Mouse (Mus musculus) heart, postnatal 0 days (tissue): ENCODE measurements around the gene Cblc. TPM values are rescaled to one million over a fixed set of nuclear protein-coding genes. Genes with fewer than 3 reads are reported as not detected.

ENCODE experiments used
- ATAC-seq: fragments of 200-750 bp; cut with Nextera tagmentation; 2 replicates; pipeline ENCODE4 v1.8.0; 2017; ENCODE audit warnings: low read depth, moderate number of reproducible peaks, moderate library complexity; ENCODE audit not compliant: insufficient read depth
- DNase-seq: peaks from one replicate; pipeline ENCODE4 v3.0.0-alpha.2; 2016; ENCODE audit warnings: low spot score
- H3K27ac ChIP-seq: fragments of 300-500 bp; sonication (generic); 2 replicates; pipeline ENCODE4 v1.5.1; 2014; ENCODE audit warnings: low read depth, mild to moderate bottlenecking
- H3K27me3 ChIP-seq: fragments of 300-500 bp; sonication (generic); 2 replicates; pipeline ENCODE4 v1.6.1; 2014; ENCODE audit warnings: low read length, mixed read lengths; ENCODE audit not compliant: control insufficient read depth, insufficient read depth
- H3K36me3 ChIP-seq: fragments of 300-500 bp; sonication (generic); replicated peaks from 2 replicates; pipeline ENCODE4 v1.6.1; 2014; ENCODE audit warnings: low read length, mixed read lengths; ENCODE audit not compliant: control insufficient read depth, insufficient read depth
- H3K4me1 ChIP-seq: fragments of 300-500 bp; sonication (generic); 2 replicates; pipeline ENCODE4 v1.6.1; 2014; ENCODE audit warnings: antibody characterized with exemption; ENCODE audit not compliant: control insufficient read depth, insufficient read depth
- H3K4me2 ChIP-seq: fragments of 300-500 bp; sonication (generic); 2 replicates; pipeline ENCODE4 v1.6.1; 2014; ENCODE audit warnings: low read depth, mild to moderate bottlenecking, low read length, moderate library complexity
- H3K4me3 ChIP-seq: fragments of 300-500 bp; sonication (generic); 2 replicates; pipeline ENCODE4 v1.5.1; 2014; ENCODE audit warnings: low read depth, low read length
- H3K9ac ChIP-seq: fragments of 300-500 bp; sonication (generic); replicated peaks from 2 replicates; pipeline ENCODE4 v1.6.1; 2014; ENCODE audit warnings: low read depth, low read length, mixed read lengths
- H3K9me3 ChIP-seq: fragments of 300-500 bp; sonication (generic); replicated peaks from 2 replicates; pipeline ENCODE4 v1.6.1; 2016; ENCODE audit warnings: low read length; ENCODE audit not compliant: control insufficient read depth
- CTCF ChIP-seq: IDR thresholded peaks from 2 replicates; pipeline ENCODE4 v1.5.1; 2016; ENCODE audit warnings: antibody characterized with exemption, control low read depth, low read depth
- EP300 ChIP-seq: IDR thresholded peaks from 2 replicates; pipeline ENCODE4 v1.6.1; 2016; ENCODE audit warnings: antibody characterized with exemption, low read depth
- WGBS: fragments of 180-500 bp; shearing (Covaris S2); extraction: QIAGEN DNeasy Blood & Tissue Kit; methylation state at CpG from one replicate; pipeline ENCODE4 v1.1.7; 2014; 5-methylcytosine and 5-hydroxymethylcytosine counted together
- polyA plus RNA-seq: library from polyadenylated mRNA; unstranded; fragments of >200 nt; fragmentation: Nextera tagmentation; extraction: Ambion mirVana; gene quantifications from 2 replicates; pipeline ENCODE4 v1.2.1, GENCODE M21; 2015
- total RNA-seq: library from RNA; depleted of rRNA; stranded (reverse); fragments of >200 nt; gene quantifications from 2 replicates; pipeline ENCODE4 v1.2.3, GENCODE M21; 2014; ENCODE audit warnings: low replicate concordance

Gene Cblc
- total and polyA plus RNA-seq, 2 experiments from 2014 or later = 0.36 TPM; not detected in 1

GRCm38 (mm10) chr7:19745971-19746370 is 50.6 kb downstream of the Cblc start:
- Histone ChIP-seq H3K4me1 (peaks cover 47% of the 10 kb centered on the region), H3K4me2 (no peak overlapping the region), H3K9ac (no peak overlapping the region), H3K36me3 (0 out of 2 replicates have a peak, but pooled peaks cover 5% of the 10 kb centered on the region), H3K9me3 (no peaks in the 10 kb centered on the region), H3K27me3 (no peaks in the 10 kb centered on the region), H3K27ac (no peak overlapping the region; the same call in 1 of the 2 replicates), H3K4me3 (no peak overlapping the region)
- 66% methylated on average over 8 of the region's 10 CpGs for WGBS
- TF ChIP-seq CTCF (no peak), EP300 (no peak)
- DNase-seq (no peak), ATAC-seq (no peak)

GRCm38 (mm10) chr7:19744590-19745385 is 51.8 kb downstream of the Cblc start:
- H3K4me3 ChIP-seq = no peak overlapping the region
- H3K27me3 ChIP-seq = no peaks in the 10 kb centered on the region
- peak; percentile 63 for ATAC-seq
- H3K4me1 ChIP-seq = peaks cover 40% of the 10 kb centered on the region
- WGBS = 23% methylated on average over 14 of the region's 14 CpGs
- no peak overlapping the region; the same call in 1 of the 2 replicates for H3K4me2 ChIP-seq
- H3K27ac ChIP-seq = peak overlapping the region; percentile 75
- TF ChIP-seq EP300 (no peak), CTCF (no peak)
- DNase-seq = peak; percentile 89
- 0 out of 2 replicates have a peak, but pooled peaks cover 11% of the 10 kb centered on the region for H3K36me3 ChIP-seq
- no peak overlapping the region; the same call in 1 of the 2 replicates for H3K9ac ChIP-seq
- no peaks in the 10 kb centered on the region for H3K9me3 ChIP-seq

- no peaks in the 10 kb centered on the region for H3K27me3 ChIP-seq
- no peaks in the 10 kb centered on the region for H3K9me3 ChIP-seq
- H3K4me3 ChIP-seq = no peak overlapping the region
- 0 out of 2 replicates have a peak, but pooled peaks cover 11% of the 10 kb centered on the region for H3K36me3 ChIP-seq
- no peak overlapping the region for H3K4me2 ChIP-seq
- ATAC-seq (no peak), DNase-seq (no peak)
- TF ChIP-seq EP300 (no peak), CTCF (no peak)
- H3K9ac ChIP-seq = no peak overlapping the region
- WGBS = 83% methylated on average over 6 of the region's 6 CpGs
- peaks cover 39% of the 10 kb centered on the region for H3K4me1 ChIP-seq
- H3K27ac ChIP-seq = peak overlapping the region; percentile 75
Measured at GRCm38 (mm10) chr7:19743791-19744190, 52.8 kb downstream of the Cblc start.

- Histone ChIP-seq H3K9ac (no peak overlapping the region), H3K27me3 (no peaks in the 10 kb centered on the region), H3K27ac (no peak overlapping the region), H3K4me2 (no peak overlapping the region), H3K4me1 (peaks cover 28% of the 10 kb centered on the region), H3K4me3 (no peak overlapping the region), H3K36me3 (peaks cover 21% of the 10 kb centered on the region), H3K9me3 (no peaks in the 10 kb centered on the region)
- TF ChIP-seq EP300 (no peak), CTCF (no peak)
- ATAC-seq = no peak
- DNase-seq = no peak
- WGBS = 74% methylated on average over 5 of the region's 5 CpGs
Measured at GRCm38 (mm10) chr7:19742468-19742867, 54.1 kb downstream of the Cblc start.

- Histone ChIP-seq H3K4me2 (no peak overlapping the region), H3K27ac (no peak overlapping the region), H3K4me3 (no peak overlapping the region), H3K9me3 (no peaks in the 10 kb centered on the region), H3K9ac (no peak overlapping the region), H3K27me3 (no peaks in the 10 kb centered on the region), H3K4me1 (peaks cover 20% of the 10 kb centered on the region), H3K36me3 (peaks cover 31% of the 10 kb centered on the region)
- TF ChIP-seq CTCF (no peak), EP300 (no peak)
- DNase-seq = no peak
- 30% methylated on average over 8 of the region's 8 CpGs for WGBS
- no peak for ATAC-seq
Measured at GRCm38 (mm10) chr7:19741329-19742031, 55.1 kb downstream of the Cblc start.
